Mouse (Mus musculus) natural killer cell, adult 2 months (primary cell): Measurements from ENCODE around the gene Prkar2a.

ENCODE experiments used
- DNase-seq, 2 experiments: peaks; one replicate each; pipeline ENCODE4 v3.0.0; 2022; ENCODE audit warnings: low spot score in 2 of 2

The Prkar2a gene

GRCm38 (mm10) chr9:108692226-108693041 lies 3.3 kb downstream of the Prkar2a start:
- DNase-seq, result peak; percentile 34

GRCm38 (mm10) chr9:108693946-108694345 lies 4.8 kb downstream of the Prkar2a start:
- DNase-seq, result no peak

DNA sequence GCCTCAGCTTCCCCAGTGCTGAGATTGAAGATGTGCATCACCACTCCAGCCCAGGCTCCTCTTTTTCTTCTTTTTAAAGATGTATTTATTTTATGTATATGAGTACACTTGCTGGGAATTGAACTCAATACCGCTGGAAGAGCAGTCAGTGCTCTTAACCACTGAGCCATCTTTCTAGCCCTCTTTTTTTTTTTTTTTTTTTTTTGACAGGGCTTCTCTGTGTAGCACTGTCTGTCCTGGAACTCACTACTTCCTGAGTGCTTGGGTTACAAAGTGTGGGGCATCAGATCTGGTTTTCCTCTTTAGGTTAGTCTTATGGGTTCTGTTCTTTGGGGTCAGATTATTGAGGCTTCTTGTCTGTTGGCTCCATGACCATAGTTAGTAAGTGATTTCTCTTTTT lies 5.4 kb downstream of the Prkar2a start:
- no peak for DNase-seq

- no peak for DNase-seq
Measured at GRCm38 (mm10) chr9:108702476-108702875, 13.4 kb downstream of the Prkar2a start.

- no peak for DNase-seq
Measured at GRCm38 (mm10) chr9:108703373-108704110, 14.4 kb downstream of the Prkar2a start.

- no peak for DNase-seq
Measured at GRCm38 (mm10) chr9:108704591-108704990, 15.5 kb downstream of the Prkar2a start.

DNA sequence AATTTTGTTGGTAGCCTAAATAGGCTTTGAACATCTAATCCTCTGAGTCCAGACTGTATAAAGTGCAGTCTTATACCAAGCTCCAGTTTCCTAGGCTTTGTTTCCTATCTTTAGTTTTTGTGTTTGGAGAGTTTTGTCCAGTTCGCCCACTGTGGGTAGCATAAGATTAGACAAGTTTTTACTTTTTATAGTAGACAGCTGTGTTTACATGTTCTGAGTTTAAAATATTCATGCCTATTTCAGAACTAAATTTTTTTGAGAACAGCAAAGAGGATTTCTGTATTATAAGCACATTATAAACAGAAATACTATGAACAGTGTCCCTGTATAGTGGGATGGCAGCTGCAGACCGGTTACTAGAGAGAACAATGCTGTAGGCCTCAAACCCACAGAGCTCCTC lies 18.1 kb downstream of the Prkar2a start:
- no peak for DNase-seq

GRCm38 (mm10) chr9:108708833-108709232 lies 19.7 kb downstream of the Prkar2a start:
- no peak for DNase-seq

DNA sequence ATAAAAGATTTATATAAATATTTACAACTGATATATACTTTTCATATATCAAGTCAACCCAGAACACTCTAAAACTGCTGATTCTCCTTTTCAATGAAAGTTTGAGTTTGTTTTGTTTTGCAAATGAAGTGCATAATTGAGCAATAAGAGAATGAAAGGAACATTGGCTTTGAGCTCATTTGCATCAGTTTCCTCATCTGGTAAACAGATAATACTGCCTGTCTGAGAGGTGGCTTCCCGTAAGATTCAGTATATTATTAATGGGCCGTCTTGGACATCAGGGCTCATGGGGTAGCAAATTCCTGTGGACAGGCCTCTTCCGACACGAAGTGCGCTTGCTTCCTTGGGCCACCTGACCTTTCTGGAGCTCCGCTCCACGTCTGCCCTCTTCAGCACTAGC lies 21.7 kb downstream of the Prkar2a start:
- no peak for DNase-seq

- DNase-seq, result no peak
Measured at GRCm38 (mm10) chr9:108716199-108716598, 27.1 kb downstream of the Prkar2a start.

DNA sequence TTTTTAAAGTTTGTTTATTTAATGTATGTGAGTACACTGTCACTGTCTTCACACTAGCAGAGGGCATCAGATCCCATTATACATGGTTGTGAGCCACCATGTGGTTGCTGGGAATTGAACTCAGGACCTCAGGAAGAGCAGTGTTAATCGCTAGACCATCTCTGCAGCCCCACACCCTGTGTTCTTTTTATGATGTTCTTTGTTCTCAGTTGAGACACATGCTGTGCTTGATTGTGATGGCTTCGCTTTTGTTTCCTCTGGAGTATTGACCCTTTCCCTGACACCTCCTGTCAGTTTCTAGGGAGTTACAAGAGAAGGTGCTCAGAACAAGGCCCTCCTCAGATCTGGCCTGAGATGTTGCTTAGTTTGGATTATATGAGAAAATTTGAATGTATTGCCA lies 34.6 kb downstream of the Prkar2a start:
- no peak for DNase-seq

- no peak for DNase-seq
Measured at GRCm38 (mm10) chr9:108726116-108726515, 37.0 kb downstream of the Prkar2a start.

DNA sequence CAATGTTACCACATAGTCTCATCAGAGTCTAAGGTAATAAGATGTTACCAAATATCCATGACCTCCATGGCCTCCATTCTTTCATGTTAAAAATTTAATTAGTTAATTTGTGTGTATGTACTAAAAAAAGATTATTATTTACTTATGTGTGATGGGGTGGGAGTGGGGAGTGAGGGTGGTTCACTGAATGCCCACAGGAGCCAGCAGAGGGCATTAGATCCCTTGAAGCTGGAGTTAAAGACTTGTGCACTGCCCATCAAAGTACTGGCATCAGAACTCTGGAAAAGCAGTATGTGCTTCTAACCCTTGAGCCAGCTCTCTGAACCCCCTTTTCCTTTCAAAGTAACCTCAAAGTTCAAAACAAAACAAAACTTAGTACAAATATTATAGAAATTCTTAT lies 39.9 kb downstream of the Prkar2a start:
- no peak for DNase-seq

GRCm38 (mm10) chr9:108732462-108732861 lies 43.3 kb downstream of the Prkar2a start:
- no peak for DNase-seq

GRCm38 (mm10) chr9:108734626-108735025 lies 45.5 kb downstream of the Prkar2a start:
- DNase-seq, result no peak

DNA sequence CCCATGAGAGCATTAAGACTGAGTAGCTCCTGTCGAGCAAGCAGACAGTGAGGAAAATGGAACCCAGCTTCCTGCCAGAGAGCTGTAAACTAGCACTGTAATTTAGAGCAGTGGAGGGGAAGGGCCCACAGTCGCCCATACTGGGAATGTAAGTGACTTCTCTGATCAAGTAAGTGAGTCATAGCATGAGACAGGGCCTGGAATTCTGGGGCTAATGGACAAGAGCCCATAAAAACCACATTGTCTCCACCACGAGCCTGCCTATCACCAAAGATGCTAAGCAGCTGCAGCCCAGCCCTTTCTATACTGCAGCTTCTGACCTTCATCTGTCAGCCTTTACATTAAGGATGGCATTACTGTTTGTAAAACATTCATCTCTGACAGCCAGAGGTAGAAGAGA lies 50.1 kb downstream of the Prkar2a start:
- DNase-seq, result no peak

DNA sequence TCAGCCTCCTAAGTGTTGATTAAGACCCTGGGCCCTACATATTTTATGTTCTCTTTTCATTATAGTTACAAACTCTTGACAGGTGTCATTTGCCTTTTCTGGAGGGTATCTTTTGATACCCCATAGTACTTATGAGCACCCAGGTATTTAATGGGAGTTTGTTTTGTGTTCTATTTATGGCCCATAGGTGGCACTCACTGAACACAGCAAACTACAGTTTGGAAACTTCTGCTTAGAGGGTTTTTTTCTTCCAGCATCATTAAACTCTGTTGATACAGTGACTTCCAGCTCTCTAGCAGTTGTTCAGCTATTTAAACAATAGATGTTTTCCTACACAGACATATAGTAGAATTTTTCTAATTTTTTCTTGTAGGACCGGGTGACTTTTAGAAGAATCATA lies 50.9 kb downstream of the Prkar2a start:
- no peak for DNase-seq

- no peak for DNase-seq
Measured at GRCm38 (mm10) chr9:108742048-108742447, 52.9 kb downstream of the Prkar2a start.

- no peak for DNase-seq
Measured at GRCm38 (mm10) chr9:108746876-108747499, 57.9 kb downstream of the Prkar2a start.

GRCm38 (mm10) chr9:108747694-108748093 lies 58.6 kb downstream of the Prkar2a start:
- DNase-seq, result no peak

DNA sequence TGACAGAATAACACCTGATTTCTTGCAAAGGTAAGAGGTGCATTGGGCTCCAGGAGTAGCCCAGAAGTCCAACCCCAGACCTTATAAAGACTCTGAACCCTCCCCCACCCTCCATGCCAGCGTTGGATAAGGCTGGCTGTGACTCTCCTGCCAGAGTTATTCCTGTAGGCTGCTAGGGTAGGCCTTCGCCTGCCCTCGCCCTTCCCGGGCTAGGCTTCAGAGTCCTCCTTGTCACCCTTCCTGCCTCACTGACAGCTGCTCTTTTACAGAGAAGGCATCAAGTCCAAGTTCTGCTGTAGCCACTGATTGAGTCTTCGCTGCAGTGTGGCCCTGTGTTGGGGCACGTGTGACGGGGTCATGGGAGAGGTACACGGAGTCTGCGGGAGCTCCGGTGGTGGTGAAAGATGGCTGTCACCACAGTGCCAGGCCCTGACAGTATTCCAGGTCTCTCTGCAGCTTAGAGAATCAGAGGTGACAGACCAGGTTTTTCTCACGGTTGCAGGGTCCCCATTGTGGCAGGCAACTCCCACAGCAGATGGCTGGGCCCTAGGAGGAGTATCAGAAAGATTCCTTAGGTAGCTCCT lies 59.6 kb downstream of the Prkar2a start:
- DNase-seq, result no peak

DNA sequence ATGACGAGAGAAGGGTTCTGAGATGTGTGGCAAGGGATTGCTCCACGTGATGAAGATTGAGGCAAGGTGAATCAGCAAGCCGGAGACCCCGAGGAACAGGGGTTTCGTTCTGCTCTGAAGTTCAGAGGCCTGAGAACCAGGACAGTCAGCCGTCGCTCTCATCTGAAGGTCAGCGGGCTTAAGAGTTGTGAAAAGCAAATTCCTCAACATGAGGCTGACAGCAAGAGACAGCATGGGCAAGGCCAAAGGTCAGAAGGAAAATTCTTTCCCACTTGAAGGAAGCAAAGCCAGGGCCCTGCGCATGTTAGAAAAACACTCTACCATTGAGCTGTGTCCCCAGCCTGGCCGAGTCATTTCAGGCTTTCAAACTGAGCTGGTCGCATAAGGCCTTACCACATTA lies 61.5 kb downstream of the Prkar2a start:
- no peak for DNase-seq
